Mouse (Mus musculus) cerebellum, postnatal 25 days (tissue): ENCODE measurements around the gene Zbtb42.

Experiments used
- DNase-seq, 2 experiments: peaks; one replicate each; pipeline ENCODE4 v3.0.0; 2021; ENCODE audit warnings: mixed read lengths in 2 of 2

Gene Zbtb42

GRCm38 (mm10) chr12:112693185-112694126 lies 14.8 kb downstream of the Zbtb42 start:
- DNase-seq: peak; percentile 98

GRCm38 (mm10) chr12:112694127-112694475 lies 15.5 kb downstream of the Zbtb42 start:
- DNase-seq: no peak

GRCm38 (mm10) chr12:112696806-112697425 lies 18.3 kb downstream of the Zbtb42 start:
- DNase-seq: no peak

- DNase-seq: peak in 1 of 2 experiments; percentile 33
Observed at GRCm38 (mm10) chr12:112700522-112700921, 21.9 kb downstream of the Zbtb42 start.

- DNase-seq: peak; percentile 56 to 68
Observed at GRCm38 (mm10) chr12:112702374-112703320, 24.0 kb downstream of the Zbtb42 start.

- DNase-seq: peak; percentile 95 to 96
Observed at GRCm38 (mm10) chr12:112706704-112707572, 28.3 kb downstream of the Zbtb42 start.

- no peak for DNase-seq
Observed at GRCm38 (mm10) chr12:112707573-112707869, 28.9 kb downstream of the Zbtb42 start.

GRCm38 (mm10) chr12:112713984-112714383 lies 35.4 kb downstream of the Zbtb42 start:
- peak; percentile 37 to 49 for DNase-seq

GRCm38 (mm10) chr12:112717140-112717539 lies 38.5 kb downstream of the Zbtb42 start:
- DNase-seq: peak; percentile 46 to 70

GRCm38 (mm10) chr12:112718995-112719394 lies 40.4 kb downstream of the Zbtb42 start:
- DNase-seq: no peak

- no peak for DNase-seq
Observed at GRCm38 (mm10) chr12:112720216-112720615, 41.6 kb downstream of the Zbtb42 start, which contains the start of gene Cep170b. Cep170b (plus strand) TSS chr12:112720455.

GRCm38 (mm10) chr12:112720890-112721423 lies 42.3 kb downstream of the Zbtb42 start:
- peak in 1 of 2 experiments; percentile 46 for DNase-seq

- DNase-seq: peak in 1 of 2 experiments; percentile 91
Observed at GRCm38 (mm10) chr12:112721424-112722239, 43.0 kb downstream of the Zbtb42 start.

GRCm38 (mm10) chr12:112722240-112723027 lies 43.8 kb downstream of the Zbtb42 start:
- peak; percentile 80 to 84 for DNase-seq

GRCm38 (mm10) chr12:112723028-112723330 lies 44.4 kb downstream of the Zbtb42 start:
- peak in 1 of 2 experiments; percentile 52 for DNase-seq

- peak in 1 of 2 experiments; percentile 21 for DNase-seq
Observed at GRCm38 (mm10) chr12:112723445-112723844, 44.8 kb downstream of the Zbtb42 start.

- DNase-seq: peak; percentile 85 to 90
Observed at GRCm38 (mm10) chr12:112724077-112724805, 45.6 kb downstream of the Zbtb42 start.

- DNase-seq: peak in 1 of 2 experiments; percentile 45
Observed at GRCm38 (mm10) chr12:112727801-112728200, 49.2 kb downstream of the Zbtb42 start.

- peak in 1 of 2 experiments; percentile 7 for DNase-seq
Observed at GRCm38 (mm10) chr12:112730808-112731207, 52.2 kb downstream of the Zbtb42 start.
